Mouse (Mus musculus) bone marrow, adult 2 months (tissue): ENCODE measurements around the gene Prune1.

ENCODE experiments used
- CTCF ChIP-seq: fragments of 200-500 bp; IDR thresholded peaks from 2 replicates; pipeline ENCODE4 v1.5.1; 2011; ENCODE audit warnings: low read length, control low read depth; ENCODE audit not compliant: control insufficient read depth, insufficient read depth
- POLR2A ChIP-seq: fragments of 200-500 bp; IDR thresholded peaks from 2 replicates; pipeline ENCODE4 v1.6.1; 2011; ENCODE audit warnings: low read depth, mild to moderate bottlenecking, control low read depth, low read length, borderline replicate concordance; ENCODE audit not compliant: control insufficient read depth

DNA sequence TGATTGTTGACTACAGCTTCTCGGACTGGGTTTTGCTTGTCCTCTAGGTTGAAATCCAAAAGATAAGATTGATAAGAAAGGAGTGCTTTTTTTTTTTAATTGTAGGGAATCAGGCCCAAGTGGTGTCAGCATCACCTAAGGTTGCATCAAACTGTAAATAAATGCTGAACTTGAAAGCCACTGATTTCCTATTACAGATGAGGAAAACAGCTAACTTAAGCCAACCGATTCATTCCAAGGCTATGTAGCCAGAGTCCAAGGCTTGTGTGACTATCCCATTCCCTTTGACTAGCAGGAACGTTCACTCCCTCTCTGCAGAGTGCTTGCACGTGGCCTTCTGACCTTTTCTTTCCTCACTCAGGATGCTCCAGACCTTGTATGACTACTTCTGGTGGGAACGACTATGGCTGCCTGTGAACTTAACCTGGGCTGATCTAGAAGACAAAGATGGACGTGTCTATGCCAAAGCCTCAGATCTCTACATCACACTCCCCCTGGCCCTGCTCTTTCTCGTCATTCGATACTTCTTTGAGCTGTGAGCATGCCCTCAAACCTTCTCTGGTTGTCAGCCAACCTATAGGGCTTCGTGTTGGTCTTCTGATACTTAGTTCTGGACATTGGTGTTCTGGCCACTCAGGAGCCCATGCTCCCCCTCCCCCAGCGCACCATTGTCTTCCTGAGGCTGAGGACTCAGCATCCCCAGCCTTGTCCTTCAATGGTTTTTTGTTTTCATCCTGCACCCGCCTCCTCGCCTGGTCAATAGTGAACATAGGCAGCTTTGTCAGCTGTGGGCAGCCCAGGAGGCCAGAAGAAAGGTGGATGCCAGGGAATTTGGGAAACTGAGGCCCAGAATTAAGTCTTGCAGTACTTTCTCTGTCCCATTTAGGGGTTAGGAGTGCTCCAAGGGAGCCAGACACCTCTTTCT, 38.1 kb upstream of the Prune1 start:
- no peak for TF ChIP-seq POLR2A
- TF ChIP-seq CTCF = no peak
